Mouse (Mus musculus) embryonic facial prominence, embryonic 13.5 days (tissue): Measurements from ENCODE around the gene Irf8. TPM values are rescaled to one million over a fixed set of nuclear protein-coding genes. Genes with fewer than 3 reads are reported as not detected.
"Not testable (repeated sequence)": the region's sequence is repeated elsewhere in the genome, so short reads cannot be mapped to it uniquely, and the experiment has no call there.

Experiments used
- ATAC-seq: fragments of 200-750 bp; cut with Nextera tagmentation; 2 replicates; pipeline ENCODE4 v1.8.0; 2017; ENCODE audit warnings: low read depth; ENCODE audit not compliant: insufficient number of reproducible peaks, insufficient read depth, low FRiP score, low TSS enrichment
- H3K27ac ChIP-seq: fragments of 300-500 bp; sonication (generic); 2 replicates; pipeline ENCODE4 v1.5.1; 2015; ENCODE audit warnings: moderate library complexity, mild to moderate bottlenecking, inconsistent platforms
- H3K27me3 ChIP-seq: fragments of 300-500 bp; sonication (generic); 2 replicates; pipeline ENCODE4 v1.6.1; 2015; ENCODE audit warnings: mild to moderate bottlenecking, inconsistent platforms
- H3K36me3 ChIP-seq: fragments of 300-500 bp; sonication (generic); 2 replicates; pipeline ENCODE4 v1.6.1; 2015; ENCODE audit warnings: mild to moderate bottlenecking, inconsistent platforms
- H3K4me1 ChIP-seq: fragments of 300-500 bp; sonication (generic); 2 replicates; pipeline ENCODE4 v1.6.1; 2015; ENCODE audit warnings: inconsistent platforms
- H3K4me2 ChIP-seq: fragments of 300-500 bp; sonication (generic); 2 replicates; pipeline ENCODE4 v1.6.1; 2015; ENCODE audit warnings: moderate library complexity, mild to moderate bottlenecking, inconsistent platforms
- H3K4me3 ChIP-seq: fragments of 300-500 bp; sonication (generic); 2 replicates; pipeline ENCODE4 v1.5.1; 2015; ENCODE audit warnings: mild to moderate bottlenecking, inconsistent platforms
- H3K9ac ChIP-seq: fragments of 300-500 bp; sonication (generic); 2 replicates; pipeline ENCODE4 v1.6.1; 2015; ENCODE audit warnings: mild to moderate bottlenecking, inconsistent platforms
- H3K9me3 ChIP-seq: fragments of 300-500 bp; sonication (generic); 2 replicates; pipeline ENCODE4 v1.6.1; 2016; ENCODE audit warnings: inconsistent platforms
- WGBS: fragments of 180-500 bp; shearing (Covaris S2); methylation state at CpG from one replicate; pipeline ENCODE4 v1.1.7; 2015; ENCODE audit warnings: mixed read lengths; 5-methylcytosine and 5-hydroxymethylcytosine counted together
- polyA plus RNA-seq: library from polyadenylated mRNA; unstranded; fragments of >200 nt; fragmentation: Nextera tagmentation; extraction: Ambion mirVana; gene quantifications from 2 replicates; pipeline ENCODE4 v1.2.1, GENCODE M21; 2015

The Irf8 gene
- polyA plus RNA-seq, 1 experiment from 2014 or later = 3.9 TPM

DNA sequence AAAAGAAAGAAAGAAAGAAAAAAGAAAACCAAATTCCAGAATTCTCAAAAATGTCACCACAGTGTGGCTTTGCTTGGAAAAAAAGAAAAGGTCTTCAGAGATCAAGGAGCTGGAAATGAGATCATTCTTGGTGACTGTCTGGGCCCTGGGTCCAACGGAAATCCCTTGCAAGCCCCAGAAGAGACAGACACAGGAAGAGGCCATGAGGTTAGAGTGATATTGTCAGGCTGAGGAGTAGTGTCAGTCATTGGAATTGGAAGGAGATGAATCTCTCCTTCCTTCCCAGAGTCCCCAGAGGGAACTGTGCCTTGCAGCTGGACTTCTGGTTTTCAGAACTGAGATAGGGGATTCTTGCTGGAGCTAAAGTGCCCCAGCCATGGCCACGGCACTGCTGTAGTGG lies 36.6 kb upstream of the Irf8 start:
- Histone ChIP-seq H3K9me3 (no peaks in the 10 kb centered on the region), H3K4me3 (no peak overlapping the region), H3K27ac (no peak overlapping the region), H3K36me3 (no peaks in the 10 kb centered on the region), H3K4me1 (peaks cover 8% of the 10 kb centered on the region), H3K9ac (no peak overlapping the region), H3K4me2 (no peak overlapping the region), H3K27me3 (peaks cover 7% of the 10 kb centered on the region; the same call in 1 of the 2 replicates)
- WGBS = 55% methylated on average over 2 of the region's 2 CpGs
- no peak for ATAC-seq

DNA sequence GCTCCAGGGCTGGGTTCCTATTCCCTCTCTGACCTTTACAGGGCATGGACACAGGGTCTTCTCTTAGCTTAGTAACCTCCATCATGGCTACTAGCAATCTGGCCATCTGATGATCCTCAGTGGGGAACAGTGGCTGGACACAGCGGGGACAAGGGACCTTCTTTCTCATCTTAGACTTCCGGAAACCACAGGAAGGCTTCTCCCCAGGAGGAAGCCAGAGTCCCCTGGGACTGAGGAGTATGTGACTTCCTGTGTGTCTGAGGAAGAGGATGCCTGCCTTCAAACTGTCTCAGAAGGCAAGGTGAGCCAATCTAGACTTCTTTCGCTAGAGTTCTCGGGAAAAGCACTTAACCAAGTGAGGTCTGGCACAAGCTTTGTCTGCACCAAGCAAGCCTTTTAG lies 36.1 kb upstream of the Irf8 start:
- Histone ChIP-seq H3K27me3 (peaks cover 10% of the 10 kb centered on the region; the same call in 1 of the 2 replicates), H3K4me3 (no peak overlapping the region), H3K4me1 (peaks cover 8% of the 10 kb centered on the region), H3K36me3 (no peaks in the 10 kb centered on the region), H3K9ac (no peak overlapping the region), H3K4me2 (no peak overlapping the region), H3K9me3 (no peaks in the 10 kb centered on the region), H3K27ac (no peak overlapping the region)
- 83% methylated on average over 4 of the region's 4 CpGs for WGBS
- no peak for ATAC-seq

DNA sequence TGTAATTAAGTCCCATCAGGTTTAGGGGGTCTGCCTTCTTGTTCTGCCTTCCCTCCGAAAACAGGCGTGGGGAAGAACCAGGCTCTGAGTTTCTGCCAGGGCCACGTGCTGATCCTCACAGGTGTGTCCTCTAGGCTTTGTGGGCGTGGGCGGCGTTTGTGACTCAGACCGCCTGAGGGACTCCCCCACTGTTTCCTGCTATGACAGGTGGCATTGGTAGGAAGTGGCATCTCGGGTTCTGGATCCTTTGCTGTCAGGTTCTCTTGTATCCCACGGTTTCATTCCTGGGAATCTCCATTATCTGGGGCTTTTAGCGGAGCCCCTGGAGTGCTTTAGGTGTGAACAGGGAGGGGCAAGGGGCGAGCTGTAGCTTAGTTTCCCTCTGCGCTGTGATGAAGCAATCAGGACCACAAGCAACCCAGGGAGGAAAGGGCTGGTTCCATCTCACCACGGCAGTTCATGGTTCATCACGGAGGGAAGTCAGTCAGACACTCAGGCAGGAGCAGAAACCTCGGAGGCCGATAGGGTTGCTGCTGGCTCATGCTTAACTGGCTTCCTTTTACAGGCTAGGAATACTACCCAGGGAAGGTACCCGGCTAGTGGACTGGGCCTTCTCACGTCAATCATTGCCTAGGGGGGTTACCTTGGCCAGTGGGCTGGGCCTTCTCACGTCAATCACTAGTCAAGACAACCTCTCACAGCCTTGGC lies 34.2 kb upstream of the Irf8 start:
- H3K4me1 ChIP-seq = peaks cover 4% of the 10 kb centered on the region
- 58% methylated on average over 19 of the region's 19 CpGs for WGBS
- no peak overlapping the region for H3K4me2 ChIP-seq
- H3K27ac ChIP-seq = no peak overlapping the region
- no peak overlapping the region for H3K4me3 ChIP-seq
- peaks cover 12% of the 10 kb centered on the region; the same call in 1 of the 2 replicates for H3K27me3 ChIP-seq
- H3K9me3 ChIP-seq = no peaks in the 10 kb centered on the region
- H3K36me3 ChIP-seq = no peaks in the 10 kb centered on the region
- no peak for ATAC-seq
- no peak overlapping the region for H3K9ac ChIP-seq

DNA sequence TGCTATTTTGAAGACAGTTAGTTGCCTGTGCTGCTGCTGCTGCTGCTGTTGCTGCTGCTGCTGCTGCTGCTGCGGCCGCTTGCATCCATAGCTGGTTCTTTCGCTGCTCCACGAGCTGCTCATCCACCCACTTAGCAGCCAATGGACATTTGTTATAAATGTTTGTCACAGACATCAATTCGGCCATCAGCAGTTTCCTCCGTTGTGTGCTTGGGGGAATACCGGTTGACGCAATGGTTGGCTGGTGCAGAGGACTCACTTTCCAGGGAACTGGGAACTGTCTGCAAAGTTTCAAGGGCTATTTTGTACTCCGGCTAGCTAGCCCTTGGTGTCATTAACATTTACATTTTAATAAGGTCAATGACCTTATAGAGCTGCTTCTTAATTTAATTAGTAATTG lies 32.0 kb upstream of the Irf8 start:
- 76% methylated on average over 9 of the region's 9 CpGs for WGBS
- no peak for ATAC-seq
- Histone ChIP-seq H3K9ac (no peak overlapping the region), H3K4me1 (no peaks in the 10 kb centered on the region), H3K4me3 (no peak overlapping the region), H3K27me3 (peaks cover 12% of the 10 kb centered on the region; the same call in 1 of the 2 replicates), H3K27ac (no peak overlapping the region), H3K4me2 (no peak overlapping the region), H3K9me3 (no peaks in the 10 kb centered on the region), H3K36me3 (no peaks in the 10 kb centered on the region)

DNA sequence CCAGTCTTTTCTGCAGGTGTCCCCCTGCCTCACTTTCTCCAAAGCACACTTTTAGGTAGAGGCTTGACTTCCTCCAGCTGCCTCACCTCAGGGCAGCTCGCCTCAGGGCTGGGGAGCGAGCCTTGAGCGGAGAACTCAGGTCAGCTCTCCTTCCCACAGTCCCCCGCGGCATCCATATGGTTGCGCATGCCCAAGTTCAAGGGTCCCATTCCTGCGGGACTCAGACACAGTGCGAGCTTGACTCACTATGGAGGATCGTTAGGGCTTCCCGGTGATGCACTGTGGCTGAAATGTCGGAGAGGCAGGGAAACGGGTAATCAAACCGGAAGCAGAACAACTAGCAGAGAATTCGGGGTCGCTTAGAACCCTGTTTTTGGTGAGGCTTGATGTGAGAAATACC lies 31.0 kb upstream of the Irf8 start:
- H3K36me3 ChIP-seq = no peaks in the 10 kb centered on the region
- no peak overlapping the region for H3K4me3 ChIP-seq
- H3K27me3 ChIP-seq = peaks cover 12% of the 10 kb centered on the region; the same call in 1 of the 2 replicates
- ATAC-seq = no peak
- H3K4me2 ChIP-seq = no peak overlapping the region
- H3K27ac ChIP-seq = no peak overlapping the region
- no peak overlapping the region for H3K9ac ChIP-seq
- WGBS = 84% methylated on average over 15 of the region's 15 CpGs
- H3K4me1 ChIP-seq = no peaks in the 10 kb centered on the region
- no peaks in the 10 kb centered on the region for H3K9me3 ChIP-seq

DNA sequence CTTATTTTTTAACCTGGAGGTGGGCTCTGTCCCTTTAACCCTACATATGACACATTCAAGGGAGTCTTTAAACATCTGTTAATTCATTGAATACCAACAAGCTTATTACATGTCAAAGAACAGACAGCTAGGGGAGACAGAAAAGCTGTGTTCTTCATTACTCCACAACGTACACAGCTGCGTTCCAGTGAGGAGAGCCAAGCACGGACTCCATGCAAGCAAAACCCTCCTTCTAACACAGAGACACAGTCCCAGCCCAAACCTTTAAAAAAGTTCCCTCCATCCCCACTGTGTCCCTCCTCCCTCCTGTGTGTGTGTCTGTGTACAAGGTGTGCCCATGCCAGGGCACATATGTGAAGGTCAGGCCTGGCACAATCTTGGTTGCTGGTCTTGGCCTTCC lies 30.0 kb upstream of the Irf8 start:
- Histone ChIP-seq H3K4me1 (no peaks in the 10 kb centered on the region), H3K27me3 (peaks cover 12% of the 10 kb centered on the region; the same call in 1 of the 2 replicates), H3K9me3 (no peaks in the 10 kb centered on the region), H3K4me2 (no peak overlapping the region), H3K36me3 (no peaks in the 10 kb centered on the region), H3K9ac (no peak overlapping the region), H3K27ac (no peak overlapping the region; the same call in 1 of the 2 replicates), H3K4me3 (no peak overlapping the region)
- WGBS = 47% methylated on average over 3 of the region's 3 CpGs
- ATAC-seq = no peak

DNA sequence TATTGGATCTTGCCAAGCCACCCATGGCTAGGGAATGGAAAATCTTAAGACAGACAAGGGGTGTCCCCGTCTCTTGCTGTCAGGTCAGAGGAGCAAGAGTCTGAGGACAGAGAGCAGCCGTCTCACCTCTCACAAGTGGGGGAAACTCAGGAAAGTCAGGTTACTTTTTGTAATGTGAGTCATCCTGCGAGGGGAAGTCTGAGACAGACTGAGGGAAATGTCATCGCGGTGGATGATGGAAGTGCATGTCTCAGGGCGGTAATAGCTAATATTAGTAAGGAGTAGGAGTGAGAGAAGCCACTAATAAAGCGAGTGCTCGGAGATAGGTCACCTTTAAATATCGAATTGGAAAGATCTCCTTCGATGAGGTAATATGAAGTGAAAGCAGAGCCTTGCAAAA lies 27.0 kb upstream of the Irf8 start:
- no peaks in the 10 kb centered on the region for H3K4me1 ChIP-seq
- no peak overlapping the region for H3K4me2 ChIP-seq
- no peaks in the 10 kb centered on the region for H3K36me3 ChIP-seq
- 78% methylated on average over 10 of the region's 10 CpGs for WGBS
- H3K9me3 ChIP-seq = no peaks in the 10 kb centered on the region
- H3K27ac ChIP-seq = no peak overlapping the region
- H3K27me3 ChIP-seq = peaks cover 9% of the 10 kb centered on the region; the same call in 1 of the 2 replicates
- H3K4me3 ChIP-seq = no peak overlapping the region
- H3K9ac ChIP-seq = no peak overlapping the region
- ATAC-seq = no peak

DNA sequence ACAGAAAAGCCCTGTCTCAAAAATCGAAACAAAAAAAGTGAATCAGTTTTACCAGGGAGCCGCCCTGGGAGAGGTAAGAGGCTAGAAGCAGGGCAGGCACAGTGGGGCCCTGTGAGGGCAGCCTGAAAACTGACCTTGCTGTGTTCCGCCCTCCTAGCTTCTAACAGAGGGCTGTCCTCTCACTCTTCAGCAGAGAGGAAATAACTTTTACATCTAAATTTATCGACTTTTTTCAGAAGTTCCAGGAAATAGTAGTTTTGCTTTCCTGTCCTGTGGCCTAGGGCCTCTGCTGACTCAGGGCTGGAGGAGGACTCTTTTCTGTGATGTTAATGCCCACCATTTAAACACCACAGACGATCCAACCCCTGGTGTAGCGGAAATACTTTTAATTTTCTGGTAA lies 21.0 kb upstream of the Irf8 start:
- Histone ChIP-seq H3K4me1 (peaks cover 4% of the 10 kb centered on the region; the same call in 1 of the 2 replicates), H3K27me3 (no peaks in the 10 kb centered on the region), H3K4me3 (no peak overlapping the region), H3K9ac (no peak overlapping the region), H3K27ac (no peak overlapping the region), H3K9me3 (no peaks in the 10 kb centered on the region), H3K4me2 (no peak overlapping the region), H3K36me3 (no peaks in the 10 kb centered on the region)
- WGBS = 68% methylated on average over 6 of the region's 6 CpGs
- ATAC-seq = no peak

DNA sequence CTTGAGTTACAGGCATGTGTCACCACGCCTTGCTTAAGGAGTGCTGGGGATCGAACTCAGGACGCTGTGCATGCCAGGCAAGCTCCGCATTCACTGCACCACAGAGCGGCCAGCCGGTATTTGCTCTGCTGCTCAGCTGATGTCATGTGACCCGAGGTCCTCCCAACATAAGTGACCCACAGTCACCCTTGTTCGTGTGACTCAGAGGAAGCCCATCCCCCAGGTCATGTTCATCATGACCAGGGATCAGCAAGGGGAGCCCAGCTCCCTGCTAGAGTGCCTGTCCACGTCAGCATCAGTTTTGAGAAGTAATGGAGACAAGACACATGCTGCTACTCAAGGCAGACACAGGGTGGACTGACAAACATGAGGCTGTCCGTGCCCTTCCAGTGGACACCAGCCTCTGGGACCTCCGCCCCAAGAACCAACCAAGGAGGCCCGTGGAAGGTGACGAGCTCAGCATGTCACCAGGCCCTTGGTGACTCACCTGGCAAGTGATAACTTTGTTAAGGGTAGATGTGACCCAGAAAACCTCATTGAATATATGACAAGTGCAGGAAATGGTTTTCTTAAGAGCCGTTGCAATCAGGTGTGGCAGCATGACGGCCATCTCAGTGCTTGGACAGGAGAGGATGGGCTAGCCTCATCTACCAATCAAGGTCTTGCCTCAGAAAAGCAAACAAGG lies 20.0 kb upstream of the Irf8 start:
- no peak overlapping the region for H3K4me2 ChIP-seq
- no peaks in the 10 kb centered on the region for H3K27me3 ChIP-seq
- WGBS = 76% methylated on average over 15 of the region's 15 CpGs
- no peak for ATAC-seq
- no peaks in the 10 kb centered on the region for H3K9me3 ChIP-seq
- no peaks in the 10 kb centered on the region for H3K36me3 ChIP-seq
- H3K9ac ChIP-seq = no peak overlapping the region
- no peak overlapping the region for H3K27ac ChIP-seq
- H3K4me1 ChIP-seq = peaks cover 4% of the 10 kb centered on the region; the same call in 1 of the 2 replicates
- no peak overlapping the region for H3K4me3 ChIP-seq

DNA sequence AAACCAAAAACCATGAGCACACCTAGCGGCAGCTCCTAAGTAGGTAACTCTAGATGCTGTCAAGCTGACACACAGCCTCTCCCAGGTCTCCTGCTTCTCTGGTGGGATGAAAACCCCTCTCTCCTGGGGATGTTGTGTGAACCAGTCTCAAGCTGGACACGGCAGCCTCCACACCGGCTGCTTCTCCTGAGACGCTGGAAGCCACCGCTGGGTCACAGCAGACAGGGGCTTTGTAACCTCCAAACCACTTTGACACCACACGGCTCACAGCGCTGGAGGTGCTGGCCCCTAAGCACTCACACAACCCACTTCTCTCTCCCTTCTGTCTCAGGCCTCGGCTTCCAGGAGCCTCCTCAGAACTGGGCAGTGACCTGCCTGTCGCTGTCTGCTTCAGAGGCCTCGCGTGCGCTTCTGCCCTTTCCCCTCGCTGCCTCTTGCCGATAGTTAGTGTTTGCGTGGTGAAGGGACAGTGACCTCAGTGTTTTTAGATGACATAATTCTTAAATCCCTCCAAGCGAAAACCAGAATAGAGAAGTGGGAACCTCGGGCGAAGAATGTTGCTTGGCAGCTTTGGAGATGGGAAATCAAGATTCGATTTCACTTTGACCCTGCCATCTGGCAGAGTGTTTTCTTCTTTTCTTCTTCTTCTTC lies 16.4 kb upstream of the Irf8 start:
- Histone ChIP-seq H3K27ac (no peak overlapping the region), H3K9ac (no peak overlapping the region), H3K4me3 (no peak overlapping the region), H3K36me3 (no peaks in the 10 kb centered on the region), H3K4me2 (no peak overlapping the region), H3K9me3 (no peaks in the 10 kb centered on the region), H3K27me3 (no peaks in the 10 kb centered on the region), H3K4me1 (peaks cover 4% of the 10 kb centered on the region; the same call in 1 of the 2 replicates)
- ATAC-seq = no peak
- 59% methylated on average over 19 of the region's 19 CpGs for WGBS

DNA sequence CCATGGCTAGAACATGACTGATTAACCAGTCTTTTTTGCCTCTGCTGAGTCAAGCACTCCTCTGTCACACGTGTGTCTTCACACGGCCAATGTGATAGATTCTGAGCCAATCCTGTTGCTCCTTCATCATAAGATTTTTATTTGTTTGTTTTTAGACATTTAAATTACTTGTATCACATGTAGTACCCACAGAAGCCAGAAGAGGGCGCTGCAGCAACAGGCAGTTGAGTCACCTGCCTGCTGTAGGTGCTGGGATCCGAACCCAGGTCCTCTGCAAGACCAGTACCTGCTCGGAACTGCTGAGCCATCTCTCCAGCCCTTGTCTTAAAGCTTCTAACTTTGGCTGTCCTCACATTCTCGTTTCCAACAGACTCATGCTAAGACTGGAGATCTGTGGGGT lies 13.1 kb upstream of the Irf8 start:
- ATAC-seq = no peak
- H3K4me1 ChIP-seq = peaks cover 8% of the 10 kb centered on the region; the same call in 1 of the 2 replicates
- H3K27ac ChIP-seq = no peak overlapping the region
- H3K4me3 ChIP-seq = no peak overlapping the region
- no peak overlapping the region for H3K4me2 ChIP-seq
- no peaks in the 10 kb centered on the region for H3K27me3 ChIP-seq
- no peaks in the 10 kb centered on the region for H3K9me3 ChIP-seq
- 72% methylated on average over 6 of the region's 6 CpGs for WGBS
- no peak overlapping the region for H3K9ac ChIP-seq
- no peaks in the 10 kb centered on the region for H3K36me3 ChIP-seq

DNA sequence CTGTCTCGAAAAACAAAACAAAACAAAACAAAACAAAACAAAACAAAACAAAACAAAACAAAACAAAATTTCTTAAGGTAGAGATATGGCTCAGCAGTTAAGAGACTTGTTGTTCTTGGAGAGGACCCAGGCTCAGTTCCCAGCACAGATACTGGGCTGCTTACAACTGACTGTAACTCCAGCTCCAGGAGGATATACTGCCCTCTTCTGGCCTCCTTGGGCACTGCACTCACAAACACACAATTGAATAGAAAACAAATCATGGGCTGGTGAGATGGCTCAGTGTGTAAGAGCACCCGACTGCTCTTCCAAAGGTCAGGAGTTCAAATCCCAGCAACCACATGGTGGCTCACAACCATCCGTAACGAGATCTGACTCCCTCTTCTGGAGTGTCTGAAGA lies 12.1 kb upstream of the Irf8 start:
- H3K4me1 ChIP-seq, H3K27ac ChIP-seq, H3K9ac ChIP-seq, H3K4me2 ChIP-seq, ATAC-seq, H3K9me3 ChIP-seq, H3K36me3 ChIP-seq, H3K27me3 ChIP-seq, H3K4me3 ChIP-seq: not testable (repeated sequence)
- WGBS = 89% methylated on average over 4 of the region's 4 CpGs
